Mouse (Mus musculus): ENCODE data around the gene Fyb2. TPM values are rescaled to one million over a fixed set of nuclear protein-coding genes. Genes with fewer than 3 reads are reported as not detected.

Gene Fyb2
- polyA plus RNA-seq, 1 experiment from 2014 or later = 0.32 TPM

DNA sequence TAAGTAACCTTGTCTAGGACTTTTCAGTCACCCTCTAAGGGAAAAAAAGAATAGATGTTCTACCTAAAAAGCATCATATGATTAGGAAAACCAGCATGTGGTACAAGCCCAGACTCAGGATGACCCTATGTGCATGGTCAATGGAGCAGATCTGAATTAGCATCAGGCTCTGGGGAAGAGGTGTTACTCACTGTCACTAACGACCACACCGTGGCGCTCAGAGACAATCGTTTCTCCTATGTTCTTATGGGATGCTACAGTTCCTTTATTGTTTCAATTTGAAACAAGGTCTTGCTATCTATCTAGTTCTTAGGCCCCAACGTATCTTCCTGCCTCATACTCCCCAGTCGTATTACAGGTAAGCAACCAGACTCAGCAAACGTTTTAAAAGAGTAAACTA, 119.9 kb downstream of the Fyb2 start:
- Histone ChIP-seq H3K4me2 (no peak overlapping the region), H3K9me3 (no peaks in the 10 kb centered on the region), H3K27me3 (replicated peaks) (no peaks in the 10 kb centered on the region), H3K36me3 (replicated peaks) (no peaks in the 10 kb centered on the region), H3K4me1 (no peaks in the 10 kb centered on the region), H3K27ac (no peak overlapping the region), H3K4me3 (no peak overlapping the region), H3K9ac (no peak overlapping the region)
- 46% methylated on average over 7 of the region's 7 CpGs for WGBS
- ATAC-seq (replicated peaks) = no peak

DNA sequence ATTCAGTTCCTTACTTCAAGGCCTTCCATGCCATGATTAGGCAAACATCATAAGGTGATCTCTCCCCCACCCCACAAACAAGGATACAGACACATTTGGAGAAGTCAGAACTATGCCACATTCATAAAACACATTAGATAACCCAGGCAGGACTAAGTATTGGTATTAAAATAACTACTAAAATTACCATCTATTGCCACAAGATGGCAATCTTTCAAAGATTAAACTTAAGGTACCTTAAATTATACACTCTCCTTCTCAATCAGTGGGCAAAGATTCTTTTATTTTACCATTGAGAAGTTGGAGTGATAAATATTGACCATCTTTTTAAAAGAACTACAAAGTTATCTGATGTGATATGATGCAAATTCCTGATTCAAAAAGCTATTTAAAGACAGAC, 121.0 kb downstream of the Fyb2 start:
- no peak overlapping the region for H3K4me3 ChIP-seq
- H3K9ac ChIP-seq = no peak overlapping the region
- no peak overlapping the region for H3K27ac ChIP-seq
- H3K4me1 ChIP-seq = no peaks in the 10 kb centered on the region
- ATAC-seq (replicated peaks) = no peak
- H3K9me3 ChIP-seq = no peaks in the 10 kb centered on the region
- no peaks in the 10 kb centered on the region for H3K27me3 ChIP-seq (replicated peaks)
- no peak overlapping the region for H3K4me2 ChIP-seq
- no peaks in the 10 kb centered on the region for H3K36me3 ChIP-seq (replicated peaks)

DNA sequence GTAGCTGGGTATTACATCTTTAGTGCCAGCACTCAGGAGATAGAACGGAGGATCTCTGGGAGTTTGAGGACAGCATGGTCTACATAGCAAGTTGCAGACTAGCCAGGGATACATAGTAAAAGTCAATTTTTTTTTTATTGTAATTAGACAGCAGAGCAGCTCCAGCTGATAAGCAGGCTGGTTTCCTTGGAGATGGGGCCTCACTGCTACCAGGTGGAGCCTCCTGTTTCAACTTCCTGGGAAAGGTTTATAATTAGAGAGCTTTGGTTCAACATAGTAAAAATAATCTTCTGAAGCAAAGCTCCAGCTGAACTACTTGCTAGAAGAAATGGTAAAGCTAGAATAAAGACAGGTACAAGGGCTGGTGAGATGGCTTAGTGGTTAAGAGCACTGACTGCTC, 136.8 kb downstream of the Fyb2 start:
- ATAC-seq (replicated peaks) = no peak
- Histone ChIP-seq H3K27me3 (replicated peaks) (no peaks in the 10 kb centered on the region), H3K9ac (no peak overlapping the region), H3K4me1 (no peaks in the 10 kb centered on the region), H3K27ac (no peak overlapping the region), H3K36me3 (replicated peaks) (no peaks in the 10 kb centered on the region; the same call in 1 of the 2 replicates), H3K4me3 (no peak overlapping the region), H3K9me3 (no peaks in the 10 kb centered on the region), H3K4me2 (no peak overlapping the region)
- 89% methylated on average over 1 of the region's 1 CpGs for WGBS

DNA sequence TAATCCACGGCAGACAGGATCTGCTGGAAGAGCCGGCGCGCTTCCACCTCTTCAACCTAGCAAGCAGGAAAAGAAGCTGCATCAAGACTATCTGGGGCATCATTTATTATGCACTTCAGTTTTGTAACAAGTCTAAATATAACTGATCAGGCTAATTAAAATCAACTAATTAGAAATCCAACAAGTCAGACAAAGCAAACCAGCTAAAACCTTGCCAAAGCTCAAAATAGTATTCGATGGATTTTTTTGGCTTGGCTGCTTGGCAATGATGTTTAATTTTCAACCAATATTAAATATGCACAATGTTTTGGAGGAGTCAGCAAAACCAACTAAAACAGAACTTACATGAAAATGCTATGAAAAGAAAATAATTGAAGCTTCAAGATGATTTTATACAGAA, 138.0 kb downstream of the Fyb2 start:
- Histone ChIP-seq H3K4me3 (no peak overlapping the region), H3K27ac (no peak overlapping the region), H3K9me3 (no peaks in the 10 kb centered on the region), H3K4me2 (no peak overlapping the region), H3K36me3 (replicated peaks) (no peaks in the 10 kb centered on the region; the same call in 1 of the 2 replicates), H3K4me1 (no peaks in the 10 kb centered on the region), H3K27me3 (replicated peaks) (no peaks in the 10 kb centered on the region), H3K9ac (no peak overlapping the region)
- 84% methylated on average over 5 of the region's 5 CpGs for WGBS
- ATAC-seq (replicated peaks) = no peak

Other genes starting within 250 kb of the Fyb2 start
- gene C8b, start 147.1 kb upstream of the Fyb2 start, polyA plus RNA-seq (2015; fragmentation: Nextera tagmentation; extraction: Ambion mirVana) = 0.17 TPM in 1 of 2 replicates, not detected in the other
- gene Gm17662, start 56.1 kb upstream of the Fyb2 start, polyA plus RNA-seq (2015; fragmentation: Nextera tagmentation; extraction: Ambion mirVana) = not detected in 2 replicates
- not detected in 2 replicates for gene C8a, start 37.1 kb upstream of the Fyb2 start, polyA plus RNA-seq (2015; fragmentation: Nextera tagmentation; extraction: Ambion mirVana)
- gene Prkaa2, start 196.4 kb downstream of the Fyb2 start, polyA plus RNA-seq (2015; fragmentation: Nextera tagmentation; extraction: Ambion mirVana) = 15.4 and 16.8 TPM in 2 replicates
- 66.3 and 81.9 TPM in 2 replicates for gene Plpp3, start 243.9 kb downstream of the Fyb2 start, polyA plus RNA-seq (2015; fragmentation: Nextera tagmentation; extraction: Ambion mirVana)

Data from midbrain, embryonic 15.5 days (tissue).